Mouse (Mus musculus): ENCODE data around the gene Rusc1.

GRCm38 (mm10) chr3:89113058-89113457, 19.9 kb upstream of the Rusc1 start:
- TF ChIP-seq CTCF (IDR thresholded peaks at IDR 0.05; ENCODE audit: extremely low read depth, insufficient read depth, insufficient read length, insufficient replicate concordance), result no peak
- TF ChIP-seq POLR2A (IDR thresholded peaks at IDR 0.05; ENCODE audit: low read depth, low read length), result no peak

All from spleen, adult 2 months (tissue).